Mouse (Mus musculus): Measurements from ENCODE around the gene Sept8. TPM values are rescaled to one million over a fixed set of nuclear protein-coding genes. Genes with fewer than 3 reads are reported as not detected.
A peak's percentile ranks its signal among the peaks of the same experiment; 100 is the strongest.

Sept8 gene
- polyA plus RNA-seq, 1 experiment, result 15.6 TPM

DNA sequence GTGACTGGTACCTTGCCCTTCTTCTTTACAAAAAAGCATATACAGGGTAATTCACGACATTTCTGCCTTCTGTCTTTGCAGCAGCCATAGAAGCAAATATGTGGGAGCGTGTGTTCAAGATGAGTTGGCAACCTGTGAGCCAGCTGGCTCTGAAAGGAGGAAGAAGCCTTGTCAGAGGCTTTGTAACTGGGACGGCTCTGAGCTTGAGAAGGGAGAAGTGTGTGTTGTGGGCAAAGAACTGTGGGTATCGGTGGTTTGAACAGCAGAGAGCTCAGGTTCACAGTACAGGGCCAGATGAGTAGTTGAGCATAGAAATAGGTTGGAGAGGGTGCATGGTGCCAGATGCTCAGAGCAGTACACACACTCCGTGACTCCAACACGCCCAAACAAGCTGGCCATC, 22.1 kb upstream of the Sept8 start:
- Histone ChIP-seq H3K4me1 (ENCODE audit: control insufficient read depth, insufficient read depth, low read length) (no peaks in the 10 kb centered on the region), H3K27me3 (replicated peaks; ENCODE audit: control insufficient read depth, insufficient read depth, low read length) (no peaks in the 10 kb centered on the region), H3K4me3 (ENCODE audit: insufficient read depth, low read depth, low read length) (no peak overlapping the region), H3K36me3 (ENCODE audit: control insufficient read depth, insufficient read depth, low read length) (no peaks in the 10 kb centered on the region), H3K27ac (ENCODE audit: insufficient read depth, low read depth, low read length) (no peak overlapping the region)
- TF ChIP-seq CTCF (conservative IDR thresholded peaks at IDR 0.05; ENCODE audit: insufficient read depth, insufficient read length, low read depth, low read length) (no peak), POLR2A (IDR thresholded peaks at IDR 0.05; ENCODE audit: low read depth, low read length) (no peak)
- no peak for DNase-seq
- 83% methylated on average over 6 of the region's 6 CpGs for WGBS

DNA sequence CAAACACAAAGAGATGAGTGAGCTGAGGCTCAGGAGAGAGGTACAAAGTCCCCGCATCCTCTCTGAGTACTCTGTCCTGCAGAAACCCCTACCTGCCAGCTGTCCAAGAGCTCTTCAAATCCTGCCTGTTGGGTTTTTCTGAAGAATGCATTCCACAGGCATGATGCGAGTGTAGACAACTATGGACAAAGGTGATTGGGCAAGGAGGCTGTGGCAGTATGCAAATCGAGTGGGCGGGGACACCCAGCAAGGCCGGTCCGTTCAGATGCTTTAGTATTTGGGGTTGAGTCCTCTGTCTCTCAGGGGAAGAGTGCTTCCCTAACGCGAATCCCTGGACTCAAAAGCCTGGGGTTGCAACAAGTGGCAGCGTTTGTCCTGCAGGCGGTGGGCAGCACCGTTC, 18.5 kb upstream of the Sept8 start:
- H3K36me3 ChIP-seq (ENCODE audit: control insufficient read depth, insufficient read depth, low read length), result no peaks in the 10 kb centered on the region
- WGBS, result 13% methylated on average over 11 of the region's 11 CpGs
- no peaks in the 10 kb centered on the region for H3K4me1 ChIP-seq (ENCODE audit: control insufficient read depth, insufficient read depth, low read length)
- no peak overlapping the region for H3K4me3 ChIP-seq (ENCODE audit: insufficient read depth, low read depth, low read length)
- no peaks in the 10 kb centered on the region for H3K27me3 ChIP-seq (replicated peaks; ENCODE audit: control insufficient read depth, insufficient read depth, low read length)
- no peak overlapping the region for H3K27ac ChIP-seq (ENCODE audit: insufficient read depth, low read depth, low read length)
- TF ChIP-seq CTCF (conservative IDR thresholded peaks at IDR 0.05; ENCODE audit: insufficient read depth, insufficient read length, low read depth, low read length) (no peak), POLR2A (IDR thresholded peaks at IDR 0.05; ENCODE audit: low read depth, low read length) (no peak)
- peak; percentile 50 for DNase-seq

DNA sequence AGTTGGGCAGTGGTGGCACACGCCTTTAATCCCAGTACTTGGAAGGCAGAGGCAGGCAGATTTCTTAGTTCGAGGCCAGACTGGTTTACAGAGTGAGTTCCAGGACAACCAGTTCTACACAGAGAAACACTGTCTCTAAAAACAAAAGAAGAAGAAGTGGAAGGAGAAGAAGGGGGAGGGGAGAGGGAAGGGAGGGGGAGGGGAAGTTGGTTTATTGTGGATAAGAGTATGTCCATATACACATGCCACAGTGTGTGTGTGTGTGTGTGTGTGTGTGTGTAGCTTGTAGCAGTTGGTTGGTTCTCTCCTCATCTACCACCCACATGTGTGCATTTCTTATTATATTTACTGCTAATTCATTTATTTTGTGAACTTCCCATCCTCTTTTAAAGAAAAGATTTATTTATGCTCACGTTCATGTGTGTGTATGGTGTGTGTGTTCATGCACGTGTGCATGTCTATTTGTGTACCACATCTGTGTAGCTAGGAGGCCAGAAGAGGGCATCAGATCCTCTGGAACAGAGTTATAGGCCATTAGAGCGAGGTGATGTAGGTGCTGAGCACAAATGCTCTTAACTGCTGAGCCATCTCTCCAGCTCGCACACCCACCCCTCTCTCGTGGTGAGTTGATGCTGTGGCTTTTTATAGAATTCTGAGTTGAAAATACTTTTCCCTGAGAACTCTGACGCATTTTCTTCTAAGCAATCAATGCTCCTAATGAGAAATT, 16.9 kb upstream of the Sept8 start:
- 78% methylated on average over 8 of the region's 8 CpGs for WGBS
- TF ChIP-seq CTCF (conservative IDR thresholded peaks at IDR 0.05; ENCODE audit: insufficient read depth, insufficient read length, low read depth, low read length) (no peak), POLR2A (IDR thresholded peaks at IDR 0.05; ENCODE audit: low read depth, low read length) (no peak)
- no peaks in the 10 kb centered on the region for H3K4me1 ChIP-seq (ENCODE audit: control insufficient read depth, insufficient read depth, low read length)
- no peaks in the 10 kb centered on the region for H3K27me3 ChIP-seq (replicated peaks; ENCODE audit: control insufficient read depth, insufficient read depth, low read length)
- H3K36me3 ChIP-seq (ENCODE audit: control insufficient read depth, insufficient read depth, low read length), result no peaks in the 10 kb centered on the region
- no peak overlapping the region for H3K4me3 ChIP-seq (ENCODE audit: insufficient read depth, low read depth, low read length)
- H3K27ac ChIP-seq (ENCODE audit: insufficient read depth, low read depth, low read length), result no peak overlapping the region
- no peak for DNase-seq

DNA sequence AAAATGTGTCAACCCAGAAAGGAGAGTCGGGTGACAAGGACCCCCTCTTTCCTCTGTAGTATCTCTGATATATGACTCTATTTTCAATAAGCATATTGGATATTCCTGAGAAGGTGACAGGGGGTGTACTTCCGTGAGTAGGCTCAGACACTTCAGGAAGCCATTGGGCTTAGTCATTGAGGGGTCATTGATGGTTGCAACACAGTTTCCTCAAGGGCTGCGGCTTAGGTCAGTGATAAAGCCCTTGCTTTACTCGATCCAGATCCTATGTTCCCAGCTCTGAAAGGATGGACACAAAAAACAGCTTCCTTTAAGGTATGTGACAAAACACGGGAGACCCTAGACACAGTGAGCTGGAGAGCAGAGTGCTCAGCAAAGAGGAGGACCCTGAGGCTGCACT, 15.3 kb upstream of the Sept8 start:
- H3K36me3 ChIP-seq (ENCODE audit: control insufficient read depth, insufficient read depth, low read length), result no peaks in the 10 kb centered on the region
- no peak for TF ChIP-seq CTCF (conservative IDR thresholded peaks at IDR 0.05; ENCODE audit: insufficient read depth, insufficient read length, low read depth, low read length)
- no peak for TF ChIP-seq POLR2A (IDR thresholded peaks at IDR 0.05; ENCODE audit: low read depth, low read length)
- no peak overlapping the region for H3K4me3 ChIP-seq (ENCODE audit: insufficient read depth, low read depth, low read length)
- no peak overlapping the region for H3K27ac ChIP-seq (ENCODE audit: insufficient read depth, low read depth, low read length)
- no peak for DNase-seq
- H3K4me1 ChIP-seq (ENCODE audit: control insufficient read depth, insufficient read depth, low read length), result no peaks in the 10 kb centered on the region
- WGBS, result 84% methylated on average over 5 of the region's 5 CpGs
- no peaks in the 10 kb centered on the region for H3K27me3 ChIP-seq (replicated peaks; ENCODE audit: control insufficient read depth, insufficient read depth, low read length)

DNA sequence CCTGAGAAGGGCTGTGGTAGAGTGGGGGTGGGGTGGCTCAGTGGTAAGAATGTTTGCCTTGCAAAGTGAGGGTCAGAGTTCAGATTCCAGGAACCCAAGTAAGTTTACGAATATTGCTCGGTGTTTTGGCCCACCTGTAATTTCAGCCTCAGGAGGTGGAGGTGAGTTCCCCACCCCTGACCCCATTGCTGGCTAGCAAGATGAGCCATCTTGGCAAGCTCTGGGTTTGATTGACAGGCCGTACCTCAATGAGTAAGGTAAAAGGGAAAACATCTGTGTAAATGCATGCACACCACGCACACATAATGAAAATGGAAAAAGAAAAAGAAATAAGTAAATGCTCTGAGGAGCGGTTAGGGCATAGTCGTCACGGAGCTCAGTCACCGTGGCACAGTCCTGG, 14.7 kb upstream of the Sept8 start:
- Histone ChIP-seq H3K27me3 (replicated peaks; ENCODE audit: control insufficient read depth, insufficient read depth, low read length) (no peaks in the 10 kb centered on the region), H3K4me1 (ENCODE audit: control insufficient read depth, insufficient read depth, low read length) (no peaks in the 10 kb centered on the region), H3K27ac (ENCODE audit: insufficient read depth, low read depth, low read length) (no peak overlapping the region), H3K4me3 (ENCODE audit: insufficient read depth, low read depth, low read length) (no peak overlapping the region), H3K36me3 (ENCODE audit: control insufficient read depth, insufficient read depth, low read length) (no peaks in the 10 kb centered on the region)
- no peak for DNase-seq
- TF ChIP-seq POLR2A (IDR thresholded peaks at IDR 0.05; ENCODE audit: low read depth, low read length), result no peak
- no peak for TF ChIP-seq CTCF (conservative IDR thresholded peaks at IDR 0.05; ENCODE audit: insufficient read depth, insufficient read length, low read depth, low read length)
- 86% methylated on average over 8 of the region's 8 CpGs for WGBS

DNA sequence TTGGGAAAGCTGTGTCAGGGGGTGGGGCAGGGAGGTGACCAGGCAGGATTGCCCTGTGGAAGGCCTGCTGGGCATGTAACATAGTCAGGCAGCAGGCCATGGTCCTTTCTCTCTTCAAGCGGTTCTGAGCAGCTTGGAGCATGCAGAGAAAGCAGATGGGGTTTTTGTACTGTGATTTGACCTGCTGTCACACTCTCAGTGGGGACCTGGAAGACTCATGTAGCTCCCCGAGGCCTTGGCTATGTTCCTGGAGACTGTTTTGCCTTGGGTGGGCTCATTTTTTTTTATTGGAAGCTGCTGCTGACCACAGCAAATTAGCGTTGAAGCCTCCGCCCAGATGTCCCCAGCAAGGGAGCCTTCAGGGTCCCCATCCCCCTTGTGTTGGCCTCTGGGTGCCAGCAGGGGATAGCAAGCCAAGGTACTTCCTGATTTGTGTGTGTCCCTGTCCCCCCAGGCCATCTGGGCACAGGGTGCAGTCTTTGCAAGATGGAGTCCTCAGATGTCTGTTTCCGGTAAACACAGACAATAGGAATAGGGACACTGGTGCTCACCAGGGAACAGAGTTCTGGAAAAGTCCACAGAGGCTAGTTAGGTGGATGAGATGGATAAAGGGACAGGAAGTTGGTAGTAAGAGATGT, 13.9 kb upstream of the Sept8 start:
- no peak overlapping the region for H3K27ac ChIP-seq (ENCODE audit: insufficient read depth, low read depth, low read length)
- no peak overlapping the region for H3K4me3 ChIP-seq (ENCODE audit: insufficient read depth, low read depth, low read length)
- 83% methylated on average over 5 of the region's 5 CpGs for WGBS
- no peaks in the 10 kb centered on the region for H3K4me1 ChIP-seq (ENCODE audit: control insufficient read depth, insufficient read depth, low read length)
- TF ChIP-seq CTCF (conservative IDR thresholded peaks at IDR 0.05; ENCODE audit: insufficient read depth, insufficient read length, low read depth, low read length), result no peak
- no peak for TF ChIP-seq POLR2A (IDR thresholded peaks at IDR 0.05; ENCODE audit: low read depth, low read length)
- no peak for DNase-seq
- no peaks in the 10 kb centered on the region for H3K27me3 ChIP-seq (replicated peaks; ENCODE audit: control insufficient read depth, insufficient read depth, low read length)
- no peaks in the 10 kb centered on the region for H3K36me3 ChIP-seq (ENCODE audit: control insufficient read depth, insufficient read depth, low read length)

DNA sequence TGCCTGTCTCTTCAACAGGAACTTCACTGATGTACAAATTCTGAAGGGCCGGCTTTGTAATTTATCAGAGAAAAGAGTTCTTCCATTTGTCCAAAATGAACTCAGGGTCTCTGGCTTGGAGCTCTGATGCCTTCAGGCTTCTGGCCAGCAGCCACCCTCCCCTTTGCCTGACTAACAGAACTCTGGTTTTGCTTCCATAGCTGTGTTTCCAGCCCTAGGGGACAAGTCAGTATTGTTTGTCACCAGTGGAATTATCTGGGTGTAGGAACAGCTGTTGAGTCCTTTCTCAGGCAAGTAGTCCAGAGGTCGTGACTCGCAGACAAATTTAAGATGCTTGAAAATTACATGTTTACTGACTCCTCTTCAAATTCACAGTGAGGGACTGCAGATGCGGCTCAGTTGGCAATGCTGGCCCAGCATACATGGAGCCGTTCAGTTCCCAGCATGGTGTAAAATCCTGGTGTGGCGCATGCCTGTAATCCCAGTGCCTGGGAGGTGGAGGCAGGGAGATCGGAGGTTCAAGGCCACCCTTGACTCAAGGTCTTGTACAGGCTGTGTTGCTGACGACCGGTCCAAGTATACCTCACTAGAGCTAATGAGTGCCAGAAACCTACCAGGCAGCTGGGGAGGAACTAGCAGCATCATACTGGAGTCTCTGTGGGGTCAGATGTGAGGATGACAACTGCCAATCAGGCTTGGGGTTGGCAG, 11.8 kb upstream of the Sept8 start:
- no peak for TF ChIP-seq POLR2A (IDR thresholded peaks at IDR 0.05; ENCODE audit: low read depth, low read length)
- 86% methylated on average over 9 of the region's 9 CpGs for WGBS
- DNase-seq, result no peak
- H3K36me3 ChIP-seq (ENCODE audit: control insufficient read depth, insufficient read depth, low read length), result no peaks in the 10 kb centered on the region
- no peak overlapping the region; the same call in 1 of the 2 replicates for H3K27ac ChIP-seq (ENCODE audit: insufficient read depth, low read depth, low read length)
- H3K27me3 ChIP-seq (replicated peaks; ENCODE audit: control insufficient read depth, insufficient read depth, low read length), result no peaks in the 10 kb centered on the region
- no peak overlapping the region for H3K4me3 ChIP-seq (ENCODE audit: insufficient read depth, low read depth, low read length)
- H3K4me1 ChIP-seq (ENCODE audit: control insufficient read depth, insufficient read depth, low read length), result no peaks in the 10 kb centered on the region

Measured in kidney, adult 2 months (tissue).